ENCODE assay signal across 8 mouse cellular contexts in the genomic region with DNA sequence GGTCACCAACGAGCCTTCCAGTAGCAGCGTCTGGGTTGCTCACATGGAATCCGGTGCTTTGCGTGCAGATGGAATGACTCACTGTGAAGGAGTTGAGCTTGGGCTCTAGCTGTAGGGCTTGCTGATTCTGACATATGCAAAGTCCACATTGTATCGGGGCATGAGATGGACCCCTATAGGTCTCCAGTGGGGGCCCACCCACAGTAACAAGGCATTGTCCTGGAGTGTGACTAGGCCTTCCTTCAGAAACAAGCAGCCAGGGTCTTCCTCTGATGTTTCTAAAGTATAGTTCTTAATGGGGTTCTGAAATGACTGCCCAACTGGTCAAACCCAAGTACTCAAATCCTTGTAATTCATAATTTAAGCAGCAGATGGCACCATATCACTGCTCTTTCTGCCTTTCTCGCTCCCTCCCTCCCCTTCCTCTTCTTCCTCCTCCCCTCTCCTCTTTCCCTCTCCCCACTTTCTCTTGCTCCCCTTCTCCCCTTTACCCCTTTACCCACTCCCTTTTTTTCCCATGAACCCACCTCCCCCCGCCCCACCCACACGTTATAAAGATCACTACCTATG. TPM values are rescaled to one million over a fixed set of nuclear protein-coding genes. Genes with fewer than 3 reads are reported as not detected.
DNase-seq lines count a peak whose midpoint lies in the region; ATAC-seq lines count a peak whose summit lies in the region.

No protein-coding gene starts in this region.

- DNase-seq in CD4-positive, CD25-positive, alpha-beta regulatory T cell, adult 2 months (ENCODE audit: low read depth, low spot score) = peak; percentile 12
- DNase-seq in kidney, adult 9 months = peak; percentile 32
- no peak for DNase-seq in kidney, postnatal 25 days
- DNase-seq in MN1 (ENCODE audit: low spot score) = peak; percentile 7
- DNase-seq in hindlimb bud, embryonic 11.5 days (ENCODE audit: extremely low spot score, low read depth, low spot score) = peak; percentile 26
- DNase-seq in retina, postnatal 7 days (ENCODE audit: low read depth, low spot score) = peak; percentile 25
- no peak for DNase-seq in spleen, postnatal 10 days (ENCODE audit: low spot score in 2 of 2)

- ATAC-seq in CD4-positive, CD25-positive, alpha-beta regulatory T cell, adult 4 months = no peak

RNA-seq across cellular contexts. Expression of gene Tfap2a, which starts 46.1 kb away (rescaled TPM):
- under 1 TPM in 1 of 2 experiments, not detected in 1; 0.20 TPM for polyA plus RNA-seq in CD4-positive, CD25-positive, alpha-beta regulatory T cell, adult 4 months (2017; shearing (Covaris generic))

Comparison
In these comparisons a context has a peak if more than half of its experiments do, and no peak if none do; other contexts are left out.
1. DNase-seq: peak in CD4-positive, CD25-positive, alpha-beta regulatory T cell, adult 2 months (single experiment), kidney, adult 9 months (single experiment), MN1 (single experiment), hindlimb bud, embryonic 11.5 days (single experiment) and retina, postnatal 7 days (single experiment); none in kidney, postnatal 25 days (0 of 2) and spleen, postnatal 10 days (0 of 2).